Mouse (Mus musculus): Measurements from ENCODE around the gene Slc24a4. TPM values are rescaled to one million over a fixed set of nuclear protein-coding genes. Genes with fewer than 3 reads are reported as not detected.

Gene Slc24a4
- polyA plus RNA-seq, 1 experiment from 2014 or later, result 0.88 TPM

DNA sequence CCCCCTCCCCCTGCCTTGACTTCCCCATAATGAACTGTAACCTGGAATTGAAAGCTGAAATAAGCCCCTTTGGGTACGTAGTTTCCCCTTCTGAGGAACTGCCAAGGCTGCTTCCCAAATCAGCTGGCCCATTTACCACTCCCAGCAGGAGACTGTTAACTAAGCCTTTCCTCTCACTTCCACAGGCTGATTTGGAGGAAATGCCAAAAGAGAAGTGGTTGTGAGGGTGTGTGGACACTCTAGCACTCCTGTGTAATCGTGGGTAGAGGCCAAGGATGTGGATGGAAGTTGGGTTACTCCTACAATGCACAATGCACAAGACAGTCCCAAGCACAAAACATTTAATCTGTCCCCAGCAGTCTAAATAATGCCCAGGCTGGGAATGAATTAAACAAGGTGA is 153.6 kb downstream of the Slc24a4 start:
- Histone ChIP-seq H3K27ac (replicated peaks) (no peak overlapping the region), H3K4me1 (peaks cover 17% of the 10 kb centered on the region), H3K36me3 (no peaks in the 10 kb centered on the region), H3K27me3 (peaks cover 44% of the 10 kb centered on the region), H3K9me3 (no peaks in the 10 kb centered on the region), H3K9ac (replicated peaks) (no peak overlapping the region), H3K4me3 (no peak overlapping the region), H3K4me2 (replicated peaks) (no peak overlapping the region)
- ATAC-seq (ENCODE audit: low FRiP score, low read depth), result no peak
- 60% methylated on average over 2 of the region's 2 CpGs for WGBS

GRCm38 (mm10) chr12:102282763-102283482 is 154.4 kb downstream of the Slc24a4 start, which contains the start of gene Rin3:
TSS of gene Rin3 (plus strand) at chr12:102283048.
- H3K4me1 ChIP-seq, result peaks cover 17% of the 10 kb centered on the region
- H3K4me2 ChIP-seq (replicated peaks), result peak within 1 kb of the TSS; percentile 74
- peak within 1 kb of the TSS; percentile 50 for H3K9ac ChIP-seq (replicated peaks)
- H3K27me3 ChIP-seq, result peaks cover 41% of the 10 kb centered on the region
- H3K27ac ChIP-seq (replicated peaks), result no peak within 1 kb of the TSS
- peak within 1 kb of the TSS; percentile 51 for H3K4me3 ChIP-seq
- WGBS, result 1% methylated on average over 66 of the region's 75 CpGs
- ATAC-seq (ENCODE audit: low FRiP score, low read depth), result peak; percentile 57
- H3K9me3 ChIP-seq, result no peaks in the 10 kb centered on the region
- H3K36me3 ChIP-seq, result no peaks in the 10 kb centered on the region

GRCm38 (mm10) chr12:102283483-102284266 is 155.1 kb downstream of the Slc24a4 start:
- no peak overlapping the region for H3K27ac ChIP-seq (replicated peaks)
- peaks cover 40% of the 10 kb centered on the region for H3K27me3 ChIP-seq
- no peaks in the 10 kb centered on the region for H3K9me3 ChIP-seq
- peaks cover 17% of the 10 kb centered on the region for H3K4me1 ChIP-seq
- peak overlapping the region; percentile 50 for H3K9ac ChIP-seq (replicated peaks)
- peak overlapping the region; percentile 74 for H3K4me2 ChIP-seq (replicated peaks)
- ATAC-seq (ENCODE audit: low FRiP score, low read depth), result peak; percentile 71
- WGBS, result 11% methylated on average over 19 of the region's 24 CpGs
- peak overlapping the region; percentile 51 for H3K4me3 ChIP-seq
- H3K36me3 ChIP-seq, result no peaks in the 10 kb centered on the region

DNA sequence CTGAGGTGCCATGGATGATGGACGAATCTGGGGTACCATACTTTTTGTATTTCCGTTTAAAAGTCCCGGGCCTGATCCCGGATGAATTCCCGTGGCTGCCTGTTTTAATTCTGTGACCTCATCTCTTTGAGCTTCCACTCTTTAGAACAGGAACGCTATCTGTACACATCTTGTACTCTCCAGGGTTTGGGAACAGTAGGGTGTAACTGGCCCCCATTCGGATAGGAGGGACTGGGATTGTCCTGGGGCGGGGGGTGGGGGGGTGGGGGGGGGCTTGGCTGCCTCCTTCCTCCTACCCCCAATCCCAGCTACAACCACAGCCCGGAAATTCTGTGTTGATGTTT is 155.7 kb downstream of the Slc24a4 start:
- Histone ChIP-seq H3K9ac (replicated peaks) (no peak overlapping the region), H3K27ac (replicated peaks) (no peak overlapping the region), H3K27me3 (peaks cover 40% of the 10 kb centered on the region), H3K36me3 (no peaks in the 10 kb centered on the region), H3K4me3 (no peak overlapping the region), H3K9me3 (no peaks in the 10 kb centered on the region), H3K4me2 (replicated peaks) (peak overlapping the region; percentile 74), H3K4me1 (peaks cover 17% of the 10 kb centered on the region)
- no peak for ATAC-seq (ENCODE audit: low FRiP score, low read depth)
- WGBS, result 35% methylated on average over 9 of the region's 9 CpGs

- WGBS, result 50% methylated on average over 3 of the region's 3 CpGs
- H3K4me2 ChIP-seq (replicated peaks), result no peak overlapping the region
- ATAC-seq (ENCODE audit: low FRiP score, low read depth), result no peak
These were observed 156.2 kb downstream of the Slc24a4 start for GRCm38 (mm10) chr12:102284618-102285159.

GRCm38 (mm10) chr12:102285318-102285717 is 156.8 kb downstream of the Slc24a4 start:
- Histone ChIP-seq H3K27me3 (peaks cover 40% of the 10 kb centered on the region), H3K4me1 (peaks cover 17% of the 10 kb centered on the region), H3K36me3 (no peaks in the 10 kb centered on the region), H3K27ac (replicated peaks) (no peak overlapping the region), H3K4me3 (no peak overlapping the region), H3K9ac (replicated peaks) (no peak overlapping the region), H3K4me2 (replicated peaks) (no peak overlapping the region), H3K9me3 (no peaks in the 10 kb centered on the region)
- WGBS, result 74% methylated on average over 6 of the region's 6 CpGs
- no peak for ATAC-seq (ENCODE audit: low FRiP score, low read depth)

More at GRCm38 (mm10) chr12:102284618-102285159, 156.2 kb downstream of the Slc24a4 start:
- H3K27me3 ChIP-seq, result peaks cover 40% of the 10 kb centered on the region
- no peak overlapping the region for H3K4me3 ChIP-seq
- peaks cover 17% of the 10 kb centered on the region for H3K4me1 ChIP-seq
- H3K9me3 ChIP-seq, result no peaks in the 10 kb centered on the region
- H3K27ac ChIP-seq (replicated peaks), result no peak overlapping the region
- no peak overlapping the region for H3K9ac ChIP-seq (replicated peaks)
- no peaks in the 10 kb centered on the region for H3K36me3 ChIP-seq

- Histone ChIP-seq H3K36me3 (no peaks in the 10 kb centered on the region), H3K9ac (replicated peaks) (no peak overlapping the region), H3K27ac (replicated peaks) (no peak overlapping the region), H3K9me3 (no peaks in the 10 kb centered on the region), H3K4me1 (peaks cover 17% of the 10 kb centered on the region), H3K4me2 (replicated peaks) (no peak overlapping the region), H3K27me3 (peaks cover 40% of the 10 kb centered on the region), H3K4me3 (no peak overlapping the region)
- WGBS, result 81% methylated on average over 5 of the region's 5 CpGs
- no peak for ATAC-seq (ENCODE audit: low FRiP score, low read depth)
These were observed 157.2 kb downstream of the Slc24a4 start for GRCm38 (mm10) chr12:102285779-102286178.

DNA sequence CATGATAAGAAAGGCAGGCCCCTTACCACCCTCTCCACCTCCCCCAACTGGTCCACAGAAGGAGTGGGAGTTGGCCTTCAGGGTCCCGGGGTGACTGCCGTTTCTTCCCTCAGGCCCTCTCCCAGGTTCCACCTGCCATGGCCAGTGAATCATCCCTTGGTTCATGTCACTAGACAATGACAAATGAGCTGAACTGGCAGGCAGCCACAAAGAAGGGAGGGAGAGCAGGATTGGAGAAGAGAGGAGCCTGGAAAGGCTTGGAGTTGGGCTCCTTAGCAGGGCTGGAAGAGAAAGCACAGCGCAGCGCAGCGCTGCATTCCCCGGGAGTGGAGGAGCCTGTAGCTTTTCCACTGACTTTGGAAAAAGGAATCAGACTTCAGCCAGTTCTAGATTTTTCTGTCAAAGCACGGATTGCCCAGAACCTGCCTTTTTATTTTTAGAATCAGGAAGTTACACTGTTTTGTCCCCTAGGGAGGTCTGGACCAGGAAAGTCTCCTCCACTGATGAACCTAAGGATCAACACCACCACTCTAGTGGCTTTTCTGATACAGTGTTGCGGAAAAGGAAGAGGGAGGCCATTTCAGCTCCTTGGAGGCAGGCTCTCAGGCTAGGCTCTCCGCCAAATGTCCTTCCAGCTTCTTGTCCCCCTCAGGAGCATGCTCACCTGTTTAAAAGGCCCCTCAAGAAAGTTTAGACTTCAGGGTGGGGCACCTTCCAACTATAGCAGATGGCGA is 158.3 kb downstream of the Slc24a4 start:
- H3K27ac ChIP-seq (replicated peaks), result no peak overlapping the region
- 83% methylated on average over 10 of the region's 10 CpGs for WGBS
- H3K4me3 ChIP-seq, result no peak overlapping the region
- no peaks in the 10 kb centered on the region for H3K36me3 ChIP-seq
- peaks cover 38% of the 10 kb centered on the region for H3K27me3 ChIP-seq
- no peak overlapping the region for H3K9ac ChIP-seq (replicated peaks)
- no peak for ATAC-seq (ENCODE audit: low FRiP score, low read depth)
- H3K4me1 ChIP-seq, result peaks cover 17% of the 10 kb centered on the region
- H3K4me2 ChIP-seq (replicated peaks), result no peak overlapping the region
- H3K9me3 ChIP-seq, result no peaks in the 10 kb centered on the region

DNA sequence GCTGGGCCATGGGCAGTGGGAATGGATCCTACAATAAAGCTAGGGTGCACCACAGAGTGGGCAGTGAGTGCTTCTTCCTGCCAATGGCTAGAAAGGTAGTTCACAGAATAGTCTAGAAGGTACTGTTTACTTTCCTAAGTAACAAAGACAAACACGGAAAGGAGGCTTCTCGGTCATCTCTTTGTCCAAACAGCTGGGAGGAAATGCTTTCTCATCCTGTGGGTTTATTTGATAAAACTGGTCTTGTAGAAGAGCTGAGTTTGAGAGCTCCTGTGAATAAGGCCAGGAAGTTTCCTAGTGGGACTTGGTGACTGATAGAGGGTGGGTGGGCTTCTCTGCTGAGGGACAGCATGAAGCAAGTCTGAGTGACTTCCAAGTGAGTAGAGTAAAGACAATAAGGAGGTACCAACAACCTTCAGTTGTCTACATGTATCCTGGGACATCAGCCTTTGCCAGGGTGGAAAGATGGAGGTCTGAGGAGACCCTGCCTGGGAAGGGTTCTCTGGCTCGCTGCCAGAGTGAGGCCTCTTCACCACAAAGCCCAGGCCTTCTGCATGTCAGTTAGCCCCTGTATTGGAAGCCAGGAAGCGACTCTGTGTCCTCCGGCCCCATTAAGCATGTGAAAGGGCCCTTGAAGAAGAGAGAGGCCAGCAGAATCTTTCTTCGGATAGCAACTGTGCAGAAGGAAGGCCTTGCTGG is 159.5 kb downstream of the Slc24a4 start:
- no peak for ATAC-seq (ENCODE audit: low FRiP score, low read depth)
- no peak overlapping the region for H3K4me2 ChIP-seq (replicated peaks)
- H3K9ac ChIP-seq (replicated peaks), result no peak overlapping the region
- H3K36me3 ChIP-seq, result no peaks in the 10 kb centered on the region
- no peaks in the 10 kb centered on the region for H3K9me3 ChIP-seq
- no peak overlapping the region for H3K27ac ChIP-seq (replicated peaks)
- WGBS, result 74% methylated on average over 6 of the region's 6 CpGs
- H3K4me1 ChIP-seq, result peaks cover 12% of the 10 kb centered on the region
- H3K27me3 ChIP-seq, result peaks cover 26% of the 10 kb centered on the region
- no peak overlapping the region for H3K4me3 ChIP-seq

GRCm38 (mm10) chr12:102288846-102289245 is 160.3 kb downstream of the Slc24a4 start:
- Histone ChIP-seq H3K9ac (replicated peaks) (no peak overlapping the region), H3K27me3 (peaks cover 18% of the 10 kb centered on the region), H3K4me3 (no peak overlapping the region), H3K27ac (replicated peaks) (no peak overlapping the region), H3K4me1 (peaks cover 6% of the 10 kb centered on the region; the same call in 1 of the 2 replicates), H3K36me3 (no peaks in the 10 kb centered on the region), H3K9me3 (no peaks in the 10 kb centered on the region), H3K4me2 (replicated peaks) (no peak overlapping the region)
- no peak for ATAC-seq (ENCODE audit: low FRiP score, low read depth)
- WGBS, result 49% methylated on average over 2 of the region's 2 CpGs

GRCm38 (mm10) chr12:102289568-102289967 is 161.0 kb downstream of the Slc24a4 start:
- no peak overlapping the region for H3K4me2 ChIP-seq (replicated peaks)
- H3K27ac ChIP-seq (replicated peaks), result no peak overlapping the region
- H3K36me3 ChIP-seq, result no peaks in the 10 kb centered on the region
- H3K9me3 ChIP-seq, result no peaks in the 10 kb centered on the region
- 96% methylated on average over 1 of the region's 1 CpGs for WGBS
- H3K9ac ChIP-seq (replicated peaks), result no peak overlapping the region
- no peak overlapping the region for H3K4me3 ChIP-seq
- 0 out of 2 replicates have a peak, but pooled peaks cover 2% of the 10 kb centered on the region for H3K4me1 ChIP-seq
- ATAC-seq (ENCODE audit: low FRiP score, low read depth), result no peak
- peaks cover 11% of the 10 kb centered on the region for H3K27me3 ChIP-seq

Data from midbrain, embryonic 12.5 days (tissue).